Mouse (Mus musculus) brain, embryonic 14.5 days (tissue): ENCODE data around the gene Adrm1.

Experiments used
- CTCF ChIP-seq: fragments of 200-500 bp; IDR thresholded peaks from 2 replicates; pipeline ENCODE4 v1.5.1; 2012; ENCODE audit warnings: inconsistent platforms, mild to moderate bottlenecking, moderate library complexity, borderline replicate concordance; ENCODE audit not compliant: insufficient read depth, insufficient read length; ENCODE audit errors: extremely low read depth
- POLR2A ChIP-seq: fragments of 200-500 bp; IDR thresholded peaks from 2 replicates; pipeline ENCODE4 v1.6.1; 2012; ENCODE audit warnings: mild to moderate bottlenecking, inconsistent platforms, borderline replicate concordance; ENCODE audit not compliant: poor library complexity, insufficient read depth, insufficient read length, severe bottlenecking; ENCODE audit errors: extremely low read depth

- TF ChIP-seq POLR2A: no peak
- no peak for TF ChIP-seq CTCF
Observed at GRCm38 (mm10) chr2:180165855-180166254, 5.4 kb upstream of the Adrm1 start.
